Mouse (Mus musculus) lung, postnatal 0 days (tissue): ENCODE measurements around the gene Tmem209. TPM values are rescaled to one million over a fixed set of nuclear protein-coding genes. Genes with fewer than 3 reads are reported as not detected.

Source experiments
- ATAC-seq: fragments of 200-750 bp; cut with Nextera tagmentation; 2 replicates; pipeline ENCODE4 v1.8.0; 2017; ENCODE audit warnings: moderate library complexity
- DNase-seq: peaks from one replicate; pipeline ENCODE4 v3.0.0-alpha.2; 2016; ENCODE audit warnings: low spot score
- H3K27ac ChIP-seq: fragments of 300-500 bp; sonication (generic); 2 replicates; pipeline ENCODE4 v1.5.1; 2014; ENCODE audit warnings: antibody characterized with exemption, mild to moderate bottlenecking, low read length, mixed read lengths
- H3K27me3 ChIP-seq: fragments of 300-500 bp; sonication (generic); replicated peaks from 2 replicates; pipeline ENCODE4 v1.6.1; 2014; ENCODE audit warnings: low read length, mixed read lengths; ENCODE audit not compliant: insufficient read depth
- H3K36me3 ChIP-seq: fragments of 300-500 bp; sonication (generic); 2 replicates; pipeline ENCODE4 v1.6.1; 2014; ENCODE audit warnings: low read length, mixed read lengths; ENCODE audit not compliant: insufficient read depth
- H3K4me1 ChIP-seq: fragments of 300-500 bp; sonication (generic); 2 replicates; pipeline ENCODE4 v1.6.1; 2014; ENCODE audit warnings: antibody characterized with exemption, low read depth, low read length, mixed read lengths; ENCODE audit not compliant: insufficient read depth
- H3K4me2 ChIP-seq: fragments of 300-500 bp; sonication (generic); replicated peaks from 2 replicates; pipeline ENCODE4 v1.6.1; 2014; ENCODE audit warnings: low read depth, mild to moderate bottlenecking, low read length, moderate library complexity, mixed read lengths
- H3K4me3 ChIP-seq: fragments of 300-500 bp; sonication (generic); 2 replicates; pipeline ENCODE4 v1.5.1; 2014; ENCODE audit warnings: low read depth, low read length
- H3K9ac ChIP-seq: fragments of 300-500 bp; sonication (generic); replicated peaks from 2 replicates; pipeline ENCODE4 v1.6.1; 2014; ENCODE audit warnings: low read depth, mild to moderate bottlenecking
- H3K9me3 ChIP-seq: fragments of 300-500 bp; sonication (generic); 2 replicates; pipeline ENCODE4 v1.6.1; 2016; ENCODE audit warnings: low read length, mixed read lengths
- CTCF ChIP-seq: IDR thresholded peaks from 2 replicates; pipeline ENCODE4 v1.5.1; 2016; ENCODE audit warnings: antibody characterized with exemption, mild to moderate bottlenecking
- EP300 ChIP-seq: IDR thresholded peaks from 2 replicates; pipeline ENCODE4 v1.6.1; 2016; ENCODE audit warnings: antibody characterized with exemption, mild to moderate bottlenecking, control low read depth
- WGBS: fragments of 180-500 bp; shearing (Covaris S2); extraction: QIAGEN DNeasy Blood & Tissue Kit; methylation state at CpG from one replicate; pipeline ENCODE4 v1.1.7; 2014; 5-methylcytosine and 5-hydroxymethylcytosine counted together
- polyA plus RNA-seq: library from polyadenylated mRNA; unstranded; fragments of >200 nt; fragmentation: Nextera tagmentation; extraction: Ambion mirVana; gene quantifications from 2 replicates; pipeline ENCODE4 v1.2.1, GENCODE M21; 2015

The Tmem209 gene
- polyA plus RNA-seq, 1 experiment from 2014 or later, result 14.6 TPM

DNA sequence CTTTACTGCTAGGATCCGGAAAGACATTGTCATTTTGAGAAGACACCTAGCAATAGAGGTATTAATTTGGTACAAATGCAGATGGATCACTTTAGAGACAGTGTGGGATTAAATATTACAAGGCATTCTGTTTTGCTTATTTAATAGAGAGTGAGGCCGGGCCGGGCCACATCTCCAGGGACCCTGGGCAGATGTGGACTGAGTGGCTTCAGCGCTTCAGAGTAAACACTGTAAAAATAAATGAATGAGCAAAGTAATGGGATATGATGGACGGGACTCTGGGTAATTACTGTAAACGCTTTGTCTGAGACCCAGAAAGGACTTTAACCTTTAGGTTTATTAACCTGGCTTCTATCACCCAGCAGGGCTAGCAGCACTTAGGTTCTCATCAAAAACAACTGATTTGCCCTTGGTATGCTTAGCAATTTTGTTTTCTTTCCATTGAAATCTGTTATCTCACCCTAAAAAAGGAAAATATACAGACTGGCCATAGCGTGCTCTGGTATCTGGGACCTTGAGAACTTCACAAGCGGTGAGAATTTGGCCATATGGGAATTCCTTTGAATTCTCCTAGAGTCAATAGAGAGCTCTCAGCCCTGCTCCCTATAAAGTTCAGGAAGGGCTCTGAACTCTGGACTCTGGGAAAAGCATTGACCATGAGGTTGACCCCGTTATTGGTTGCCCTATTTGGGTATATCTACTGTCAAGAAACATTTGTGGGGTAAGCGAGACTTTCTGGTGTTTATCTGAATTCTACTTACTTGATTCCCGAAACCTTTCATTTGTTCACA, 31.6 kb upstream of the Tmem209 start, which contains the start of gene Cpa2:
Gene Cpa2, plus strand, starts transcription at position 574 of the 791 bp plus-strand sequence.
- H3K9ac ChIP-seq, result no peak within 1 kb of the TSS
- H3K9me3 ChIP-seq, result no peaks in the 10 kb centered on the region
- no peaks in the 10 kb centered on the region for H3K27me3 ChIP-seq
- TF ChIP-seq EP300 (no peak), CTCF (no peak)
- no peak within 1 kb of the TSS for H3K4me2 ChIP-seq
- no peak within 1 kb of the TSS for H3K27ac ChIP-seq
- H3K4me1 ChIP-seq, result no peaks in the 10 kb centered on the region
- 71% methylated on average over 11 of the region's 11 CpGs for WGBS
- ATAC-seq (no peak), DNase-seq (no peak)
- no peak within 1 kb of the TSS for H3K4me3 ChIP-seq
- no peaks in the 10 kb centered on the region for H3K36me3 ChIP-seq

DNA sequence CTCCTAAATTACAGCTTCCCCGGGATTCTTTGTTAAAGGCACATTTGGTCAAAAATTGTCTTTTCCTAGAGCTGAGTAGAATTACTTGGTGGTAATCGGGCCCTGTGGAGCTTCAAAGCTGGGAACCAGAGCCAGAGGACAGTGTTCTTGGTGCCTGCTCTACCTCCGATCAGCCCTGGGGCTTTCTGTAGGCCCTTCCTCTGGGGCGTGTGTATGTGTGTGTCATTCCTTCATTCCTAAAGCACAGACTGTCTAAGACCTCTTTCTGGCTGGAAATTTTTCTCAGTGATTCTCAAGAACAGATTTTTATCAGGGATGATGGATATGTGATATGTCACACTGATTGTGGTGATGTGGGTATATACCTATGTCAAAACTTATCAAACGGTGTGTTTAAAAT, 29.2 kb upstream of the Tmem209 start:
- 63% methylated on average over 5 of the region's 5 CpGs for WGBS
- Histone ChIP-seq H3K4me2 (no peak overlapping the region), H3K27ac (no peak overlapping the region), H3K36me3 (no peaks in the 10 kb centered on the region), H3K4me1 (no peaks in the 10 kb centered on the region), H3K4me3 (no peak overlapping the region), H3K9me3 (no peaks in the 10 kb centered on the region), H3K27me3 (no peaks in the 10 kb centered on the region), H3K9ac (no peak overlapping the region)
- DNase-seq (no peak), ATAC-seq (no peak)
- TF ChIP-seq EP300 (no peak), CTCF (no peak)

DNA sequence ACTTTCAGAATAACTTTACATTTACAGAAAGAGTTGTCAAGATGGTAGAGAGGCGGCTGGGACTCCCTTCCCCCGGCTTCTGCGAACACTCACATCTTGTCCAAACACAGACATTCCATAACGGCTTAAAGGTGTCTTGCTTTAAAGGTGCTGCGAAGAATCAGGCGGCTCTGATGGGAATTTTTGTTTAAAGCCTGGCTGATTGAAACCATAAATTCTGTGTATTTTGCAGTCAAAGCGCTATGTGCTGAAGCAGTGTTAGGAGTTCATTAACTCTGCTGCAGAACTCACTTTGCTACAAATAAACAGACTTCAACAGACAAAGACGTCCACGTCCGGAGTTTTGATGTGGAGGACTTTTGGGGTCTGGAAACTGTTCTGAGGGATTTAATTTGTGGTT, 28.7 kb upstream of the Tmem209 start:
- TF ChIP-seq CTCF (no peak), EP300 (no peak)
- no peak overlapping the region for H3K9ac ChIP-seq
- no peak for ATAC-seq

DNA sequence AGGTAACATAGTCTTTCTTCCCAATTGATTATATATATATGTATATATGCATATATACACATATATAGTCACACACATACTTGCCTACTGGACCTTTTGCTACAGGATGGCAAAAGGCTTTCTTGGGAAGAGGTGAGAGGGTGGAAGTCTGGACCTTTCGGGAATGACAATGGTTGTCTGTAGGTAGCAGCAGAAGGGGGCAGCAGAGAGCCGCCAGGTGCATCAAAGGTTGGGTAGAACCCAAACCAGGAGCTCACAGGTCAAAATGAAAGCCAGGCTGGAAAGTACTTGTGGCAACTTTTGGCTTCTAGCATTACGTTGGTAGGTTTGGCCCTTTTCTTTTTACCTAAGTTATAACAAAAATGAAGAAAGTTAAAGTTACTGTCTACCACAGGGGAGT, 25.8 kb upstream of the Tmem209 start:
- H3K27me3 ChIP-seq, result no peaks in the 10 kb centered on the region
- H3K4me1 ChIP-seq, result no peaks in the 10 kb centered on the region
- DNase-seq (peak; percentile 63), ATAC-seq (no peak)
- WGBS, result 47% methylated on average over 3 of the region's 3 CpGs
- H3K27ac ChIP-seq, result no peak overlapping the region
- no peak overlapping the region for H3K4me2 ChIP-seq
- TF ChIP-seq EP300 (no peak), CTCF (peak; percentile 73)
- H3K9ac ChIP-seq, result no peak overlapping the region
- no peaks in the 10 kb centered on the region for H3K9me3 ChIP-seq
- no peak overlapping the region for H3K4me3 ChIP-seq
- no peaks in the 10 kb centered on the region for H3K36me3 ChIP-seq

More for the DNA sequence above, 28.7 kb upstream of the Tmem209 start:
- Histone ChIP-seq H3K27ac (no peak overlapping the region), H3K36me3 (no peaks in the 10 kb centered on the region), H3K4me3 (no peak overlapping the region), H3K4me2 (no peak overlapping the region), H3K4me1 (no peaks in the 10 kb centered on the region), H3K9me3 (no peaks in the 10 kb centered on the region), H3K27me3 (no peaks in the 10 kb centered on the region)
- no peak for DNase-seq
- WGBS, result 23% methylated on average over 10 of the region's 10 CpGs

DNA sequence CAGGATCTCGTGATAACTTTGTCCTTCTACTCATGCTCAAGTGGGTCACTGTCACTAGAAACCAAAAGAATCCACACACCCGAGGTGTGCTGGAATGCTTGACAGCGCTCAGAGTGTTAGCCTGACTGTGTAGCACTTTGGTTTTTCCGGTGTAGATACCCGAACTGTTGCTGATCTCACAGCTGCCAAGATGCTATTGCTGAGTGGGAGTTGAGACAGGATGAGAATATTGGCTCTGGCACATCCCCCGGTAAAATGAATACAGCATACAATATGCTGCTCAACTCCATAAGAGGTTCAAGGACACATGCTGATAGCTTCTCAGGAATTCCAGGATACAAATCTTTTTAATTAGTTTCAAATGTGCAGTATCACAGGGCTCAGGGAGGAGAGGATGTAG, 19.2 kb upstream of the Tmem209 start:
- H3K36me3 ChIP-seq, result no peaks in the 10 kb centered on the region
- H3K4me3 ChIP-seq, result no peak overlapping the region
- ATAC-seq, result peak; percentile 8; the same call in 1 of the 2 replicates
- H3K9me3 ChIP-seq, result no peaks in the 10 kb centered on the region
- H3K9ac ChIP-seq, result no peak overlapping the region
- H3K4me1 ChIP-seq, result no peaks in the 10 kb centered on the region
- 15% methylated on average over 6 of the region's 6 CpGs for WGBS
- H3K27ac ChIP-seq, result no peak overlapping the region
- no peak overlapping the region for H3K4me2 ChIP-seq
- no peak for DNase-seq
- no peaks in the 10 kb centered on the region for H3K27me3 ChIP-seq
- TF ChIP-seq EP300 (no peak), CTCF (no peak)

DNA sequence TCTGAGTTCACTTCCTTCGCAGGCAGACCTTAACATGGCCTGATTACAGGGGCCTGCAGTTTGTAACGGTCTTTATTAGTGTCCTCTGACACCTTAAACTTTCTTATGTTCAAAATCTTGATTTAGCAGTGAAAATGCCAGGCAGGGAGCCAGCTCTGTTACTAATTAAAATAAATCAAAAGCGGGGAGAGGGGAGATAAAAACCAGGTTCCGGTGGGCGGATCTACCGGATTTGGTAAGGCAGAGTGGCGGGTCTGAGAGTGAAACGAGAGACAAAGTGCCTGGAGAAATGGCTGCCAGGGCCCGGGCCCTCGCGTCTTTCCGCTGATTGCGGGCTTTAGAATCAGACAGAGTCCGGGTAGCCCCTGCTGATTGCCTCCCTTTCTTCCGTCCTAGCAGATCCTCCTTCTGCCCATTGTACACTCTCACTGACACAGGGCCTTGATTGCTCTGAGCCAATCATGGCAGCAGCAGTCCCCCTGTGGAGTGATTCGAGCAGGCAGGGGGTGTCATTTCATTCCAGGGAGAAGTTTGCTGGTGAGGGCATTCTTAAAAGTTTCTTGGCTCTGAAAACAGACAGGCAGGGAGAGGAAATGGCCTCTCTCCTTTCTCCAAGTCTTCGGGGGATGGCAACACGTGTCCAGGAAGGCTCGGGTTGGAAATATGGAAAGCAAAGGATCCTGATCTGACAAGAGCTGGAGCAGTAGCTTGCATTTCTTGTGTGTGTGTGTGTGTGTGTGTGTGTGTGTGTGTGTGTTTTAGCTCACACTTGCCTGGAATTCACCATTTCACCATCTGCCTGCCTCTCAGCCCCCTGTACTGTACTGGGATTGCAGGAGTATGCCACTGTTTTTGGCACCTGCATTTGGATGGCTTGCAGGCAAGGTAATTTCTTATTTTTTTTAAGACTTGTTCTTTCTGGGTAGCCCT, 17.3 kb upstream of the Tmem209 start:
- H3K27me3 ChIP-seq, result no peaks in the 10 kb centered on the region
- no peak overlapping the region for H3K9ac ChIP-seq
- no peaks in the 10 kb centered on the region for H3K36me3 ChIP-seq
- H3K4me3 ChIP-seq, result 0 out of 2 replicates have a peak overlapping the region, but pooled peaks have one; percentile 0
- peak overlapping the region; percentile 37 for H3K4me2 ChIP-seq
- TF ChIP-seq CTCF (peak; percentile 2; the same call in 1 of the 2 replicates), EP300 (no peak)
- DNase-seq (peak; percentile 52), ATAC-seq (peak; percentile 47)
- H3K4me1 ChIP-seq, result no peaks in the 10 kb centered on the region
- 14% methylated on average over 19 of the region's 19 CpGs for WGBS
- H3K9me3 ChIP-seq, result no peaks in the 10 kb centered on the region
- H3K27ac ChIP-seq, result peak overlapping the region; percentile 79
